In genomic region chr6:83830941-83831605, GRCm38 (mm10) we compare ENCODE assay signal across 8 mouse cellular contexts. TPM values are rescaled to one million over a fixed set of nuclear protein-coding genes. Genes with fewer than 3 reads are reported as not detected.
A peak's percentile ranks its signal among the peaks of the same experiment; 100 is the strongest.
DNase-seq lines count a peak whose midpoint lies in the region; ATAC-seq and TF ChIP-seq lines count a peak whose summit lies in the region.

No protein-coding gene starts in this region.

- peak; percentile 52 for DNase-seq in embryo, embryonic 10.5 days (ENCODE audit: low spot score)
- no peak for DNase-seq in embryo, embryonic 10 days (ENCODE audit: low spot score)
- peak in 1 of 2 experiments; percentile 62 for DNase-seq in spleen, adult 2 months (ENCODE audit: low read depth in 1 of 2, low spot score in 2 of 2)
- DNase-seq in spleen, postnatal 4 days (ENCODE audit: low spot score in 2 of 2), result no peak
- no peak for DNase-seq in forebrain, postnatal 0 days
- DNase-seq in limb, embryonic 14.5 days (ENCODE audit: low spot score), result no peak
- no peak for DNase-seq in gastrocnemius, adult 8-10 months (ENCODE audit: low spot score in 2 of 2)

- H3K9me3 ChIP-seq in forebrain, postnatal 0 days (ENCODE audit: low read length), result no peaks in the 10 kb centered on the region
- H3K9me3 ChIP-seq in limb, embryonic 14.5 days (ENCODE audit: control insufficient read depth, low read length), result no peaks in the 10 kb centered on the region

- peak overlapping the region; percentile 83 for H3K27ac ChIP-seq in spleen, adult 2 months (ENCODE audit: insufficient read depth, low read length)
- H3K27ac ChIP-seq in forebrain, postnatal 0 days (ENCODE audit: low read depth, low read length), result peak overlapping the region; percentile 80
- H3K27ac ChIP-seq in limb, embryonic 14.5 days (replicated peaks; ENCODE audit: low read depth, low read length), result peak overlapping the region; percentile 87

- TF ChIP-seq CTCF in spleen, adult 2 months (IDR thresholded peaks at IDR 0.05; ENCODE audit: extremely low read depth, insufficient read depth, insufficient read length, insufficient replicate concordance), result no peak
- no peak for TF ChIP-seq CTCF in forebrain, postnatal 0 days (IDR thresholded peaks at IDR 0.05; ENCODE audit: low read depth)

- H3K4me1 ChIP-seq in spleen, adult 2 months (ENCODE audit: control insufficient read depth, insufficient read depth, insufficient read length), result no peaks in the 10 kb centered on the region; the same call in none of the 2 replicates
- H3K4me1 ChIP-seq in forebrain, postnatal 0 days (ENCODE audit: insufficient read depth), result peaks cover 8% of the 10 kb centered on the region
- peaks cover 7% of the 10 kb centered on the region for H3K4me1 ChIP-seq in limb, embryonic 14.5 days (ENCODE audit: control insufficient read depth, insufficient read depth, low read length)

- WGBS in spleen, adult 2 months, result 5% methylated on average over 34 of the region's 35 CpGs
- under 1% methylated on average over 34 of the region's 35 CpGs for WGBS in forebrain, postnatal 0 days
- WGBS in limb, embryonic 14.5 days, result under 1% methylated on average over 33 of the region's 35 CpGs

- H3K4me3 ChIP-seq in spleen, adult 2 months (ENCODE audit: extremely low read depth, insufficient read depth, insufficient read length), result peak overlapping the region; percentile 60
- H3K4me3 ChIP-seq in forebrain, postnatal 0 days (ENCODE audit: low read depth, low read length), result peak overlapping the region; percentile 47
- peak overlapping the region; percentile 74 for H3K4me3 ChIP-seq in limb, embryonic 14.5 days (replicated peaks; ENCODE audit: low read length)

- ATAC-seq in forebrain, postnatal 0 days, result peak; percentile 74
- peak; percentile 71 for ATAC-seq in limb, embryonic 14.5 days (ENCODE audit: low FRiP score, low read depth)
- peak; percentile 7; the same call in 1 of the 2 replicates for ATAC-seq in neutrophil, adult 5-6 weeks (ENCODE audit: extremely low read depth, insufficient number of reproducible peaks, low FRiP score, poor library complexity, severe bottlenecking)

- peak overlapping the region; percentile 67 for H3K9ac ChIP-seq in forebrain, postnatal 0 days
- H3K9ac ChIP-seq in limb, embryonic 14.5 days (ENCODE audit: low read depth, low read length, severe bottlenecking), result peak overlapping the region; percentile 82

- H3K27me3 ChIP-seq in spleen, adult 2 months (ENCODE audit: control insufficient read depth, insufficient read depth, low read length), result no peaks in the 10 kb centered on the region
- no peaks in the 10 kb centered on the region for H3K27me3 ChIP-seq in forebrain, postnatal 0 days (ENCODE audit: insufficient read depth, low read length)
- H3K27me3 ChIP-seq in limb, embryonic 14.5 days (ENCODE audit: control insufficient read depth, insufficient read depth, low read length), result no peaks in the 10 kb centered on the region

- no peak for TF ChIP-seq POLR2A in spleen, adult 2 months (IDR thresholded peaks at IDR 0.05; ENCODE audit: low read depth, low read length)
- no peak for TF ChIP-seq POLR2A in limb, embryonic 14.5 days (IDR thresholded peaks at IDR 0.05; ENCODE audit: borderline replicate concordance, extremely low read depth, insufficient read depth, insufficient read length)

- peak overlapping the region; percentile 54 for H3K4me2 ChIP-seq in forebrain, postnatal 0 days (ENCODE audit: low read depth)
- peak overlapping the region; percentile 87 for H3K4me2 ChIP-seq in limb, embryonic 14.5 days (replicated peaks; ENCODE audit: low read depth, low read length, severe bottlenecking)

- no peaks in the 10 kb centered on the region for H3K36me3 ChIP-seq in spleen, adult 2 months (ENCODE audit: control insufficient read depth, insufficient read depth, low read length)
- H3K36me3 ChIP-seq in forebrain, postnatal 0 days (ENCODE audit: insufficient read depth), result no peaks in the 10 kb centered on the region
- no peaks in the 10 kb centered on the region for H3K36me3 ChIP-seq in limb, embryonic 14.5 days (ENCODE audit: control insufficient read depth, insufficient read depth, low read length)

RNA-seq across cellular contexts. Expression of gene Paip2b, which starts 0.5 kb away (rescaled TPM):
- 5.0 and 6.1 TPM in 2 replicates for polyA plus RNA-seq in spleen, adult 2 months (2012; rRNA removed)
- 66.2 and 75.0 TPM in 2 replicates for total RNA-seq in forebrain, postnatal 0 days (2014; rRNA removed)
- 28.3 and 28.6 TPM in 2 replicates for polyA plus RNA-seq in forebrain, postnatal 0 days (2015; fragmentation: Nextera tagmentation; extraction: Ambion mirVana)
- polyA plus RNA-seq in limb, embryonic 14.5 days (2012; rRNA removed), result 33.5 and 36.3 TPM in 2 replicates
- 18.2 and 19.0 TPM in 2 replicates for polyA plus RNA-seq in limb, embryonic 14.5 days (2014; fragmentation: Nextera tagmentation; extraction: Ambion mirVana)
- total RNA-seq in neutrophil, adult 5-6 weeks (2017), result 26.9 and 27.5 TPM in 2 replicates
- 100 to 1,000 TPM in 1 of 4 experiments, 10 to 100 TPM in 3; 87.8 to 128 (median 93.8) TPM for total RNA-seq in gastrocnemius, adult 8-10 months (2022)

RNA-seq across cellular contexts. Expression of gene Zfp638, which starts 35.8 kb away (rescaled TPM):
- polyA plus RNA-seq in spleen, adult 2 months (2012; rRNA removed), result 7.3 and 8.7 TPM in 2 replicates
- 123 and 143 TPM in 2 replicates for total RNA-seq in forebrain, postnatal 0 days (2014; rRNA removed)
- 45.9 and 56.4 TPM in 2 replicates for polyA plus RNA-seq in forebrain, postnatal 0 days (2015; fragmentation: Nextera tagmentation; extraction: Ambion mirVana)
- polyA plus RNA-seq in limb, embryonic 14.5 days (2012; rRNA removed), result 42.2 and 55.4 TPM in 2 replicates
- 61.8 and 71.5 TPM in 2 replicates for polyA plus RNA-seq in limb, embryonic 14.5 days (2014; fragmentation: Nextera tagmentation; extraction: Ambion mirVana)
- 283 and 343 TPM in 2 replicates for total RNA-seq in neutrophil, adult 5-6 weeks (2017)
- total RNA-seq in gastrocnemius, adult 8-10 months (2022), result 10 to 100 TPM; 32.2 to 49.2 (median 42.0) TPM

RNA-seq across cellular contexts. Expression of gene Nagk, which starts 36.3 kb away (rescaled TPM):
- polyA plus RNA-seq in spleen, adult 2 months (2012; rRNA removed), result 12.7 and 16.1 TPM in 2 replicates
- 80.7 and 81.2 TPM in 2 replicates for total RNA-seq in forebrain, postnatal 0 days (2014; rRNA removed)
- polyA plus RNA-seq in forebrain, postnatal 0 days (2015; fragmentation: Nextera tagmentation; extraction: Ambion mirVana), result 81.0 and 99.0 TPM in 2 replicates
- polyA plus RNA-seq in limb, embryonic 14.5 days (2012; rRNA removed), result 37.6 and 38.7 TPM in 2 replicates
- polyA plus RNA-seq in limb, embryonic 14.5 days (2014; fragmentation: Nextera tagmentation; extraction: Ambion mirVana), result 57.5 and 59.9 TPM in 2 replicates
- total RNA-seq in neutrophil, adult 5-6 weeks (2017), result 18.2 and 18.4 TPM in 2 replicates
- 1 to 10 TPM; 6.2 to 7.6 (median 7.1) TPM for total RNA-seq in gastrocnemius, adult 8-10 months (2022)

RNA-seq across cellular contexts. Expression of gene Tex261, which starts 55.5 kb away (rescaled TPM):
- polyA plus RNA-seq in spleen, adult 2 months (2012; rRNA removed), result 71.3 and 71.7 TPM in 2 replicates
- 30.7 and 42.3 TPM in 2 replicates for total RNA-seq in forebrain, postnatal 0 days (2014; rRNA removed)
- polyA plus RNA-seq in forebrain, postnatal 0 days (2015; fragmentation: Nextera tagmentation; extraction: Ambion mirVana), result 80.4 and 81.7 TPM in 2 replicates
- polyA plus RNA-seq in limb, embryonic 14.5 days (2012; rRNA removed), result 77.4 and 108 TPM in 2 replicates
- polyA plus RNA-seq in limb, embryonic 14.5 days (2014; fragmentation: Nextera tagmentation; extraction: Ambion mirVana), result 90.2 and 90.4 TPM in 2 replicates
- 30.7 and 34.7 TPM in 2 replicates for total RNA-seq in neutrophil, adult 5-6 weeks (2017)
- total RNA-seq in gastrocnemius, adult 8-10 months (2022), result 10 to 100 TPM; 46.9 to 56.0 (median 53.8) TPM

Comparison
In these comparisons a context has a peak if more than half of its experiments do, and no peak if none do; other contexts are left out.
1. ATAC-seq: peak in every context shown above with its lines; median percentile 74 in forebrain, postnatal 0 days; 71 in limb, embryonic 14.5 days; 7 in neutrophil, adult 5-6 weeks.